Mouse (Mus musculus) ES-Bruce4 (cell line): ENCODE data around the gene Tnfrsf13b.

Experiments
- CTCF ChIP-seq: IDR thresholded peaks from one replicate; pipeline ENCODE4 v1.8.1; 2011; ENCODE audit warnings: low read depth, low read length
- EP300 ChIP-seq: IDR thresholded peaks from 2 replicates; pipeline ENCODE4 v1.6.1; 2011; ENCODE audit warnings: low read depth, low read length; ENCODE audit not compliant: insufficient read depth
- POLR2A ChIP-seq: IDR thresholded peaks from one replicate; pipeline ENCODE4 v1.8.1; 2011; ENCODE audit warnings: low read length; ENCODE audit not compliant: insufficient read depth

DNA sequence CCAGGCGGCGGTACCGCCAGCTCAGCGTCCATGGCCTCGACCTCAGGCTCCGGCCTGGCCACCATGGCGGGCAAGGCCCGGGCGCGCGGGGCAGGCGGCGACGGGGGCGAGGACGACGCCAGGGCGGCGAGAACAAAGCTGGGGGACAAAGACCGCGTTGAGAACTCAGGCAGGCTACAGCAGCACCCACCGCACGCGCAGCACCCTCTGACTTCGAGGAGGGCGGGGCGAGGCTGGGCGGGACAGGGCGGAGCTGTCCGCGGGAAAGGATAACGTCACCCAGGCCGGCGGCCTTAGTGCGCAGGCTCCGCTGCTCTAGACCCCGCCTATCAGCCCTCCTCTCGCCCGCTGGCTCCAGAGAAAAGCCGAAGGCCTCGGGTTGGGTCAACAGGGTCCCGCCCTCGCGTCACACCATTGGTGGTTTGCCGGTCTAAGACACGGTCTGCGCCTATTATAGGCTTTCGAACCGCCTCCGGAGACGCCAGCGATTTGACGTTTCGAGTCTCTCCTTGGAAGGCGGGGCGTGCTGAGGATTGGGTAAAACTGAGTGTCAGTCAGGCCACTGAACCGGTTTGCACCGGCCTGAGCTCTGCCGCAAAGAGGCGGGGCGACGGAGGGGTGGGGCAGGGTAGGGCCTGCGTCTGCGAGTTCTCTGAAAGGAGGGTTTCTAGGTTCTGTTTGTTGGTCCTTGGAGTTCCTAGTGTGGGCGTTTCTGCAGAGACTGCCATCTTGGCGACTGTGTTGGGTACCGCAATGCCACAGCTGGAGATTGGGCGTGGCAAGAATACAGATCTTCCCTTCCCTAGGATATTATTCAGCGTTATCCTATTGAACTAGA, 48.5 kb downstream of the Tnfrsf13b start, which contains the start of gene Usp22:
- TF ChIP-seq CTCF (no peak), POLR2A (peak; percentile 72), EP300 (0 out of 2 replicates have a peak, but pooled peaks have one; percentile 43)
